Mouse (Mus musculus) c-Kit-positive CD71-positive TER-119-negative erythroid progenitor cells, embryonic 14.5 days (primary cell): ENCODE measurements around the gene Spa17.

Experiments
- DNase-seq: peaks from one replicate; pipeline ENCODE4 v3.0.0-alpha.2; 2013; ENCODE audit warnings: low read depth

Gene Spa17

DNA sequence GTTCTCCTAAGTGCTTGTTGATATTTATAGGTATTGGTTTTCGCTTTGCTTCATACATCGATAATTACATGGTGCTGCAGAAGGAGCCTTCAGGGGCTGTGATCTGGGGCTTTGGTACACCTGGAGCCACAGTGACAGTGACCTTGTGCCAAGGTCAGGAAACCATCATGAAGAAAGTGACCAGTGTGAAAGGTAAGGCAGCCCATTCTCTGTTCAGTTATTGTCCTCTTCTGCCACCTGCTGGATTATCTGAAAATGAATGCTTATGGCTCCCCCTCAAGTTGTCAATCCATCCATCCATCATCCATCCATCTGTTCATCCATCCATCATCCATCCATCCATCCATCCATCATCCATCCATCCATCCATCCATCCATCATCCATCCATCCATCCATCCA, 3.2 kb upstream of the Spa17 start:
- no peak for DNase-seq

GRCm38 (mm10) chr9:37615220-37615619, 1.7 kb upstream of the Spa17 start:
- no peak for DNase-seq

DNA sequence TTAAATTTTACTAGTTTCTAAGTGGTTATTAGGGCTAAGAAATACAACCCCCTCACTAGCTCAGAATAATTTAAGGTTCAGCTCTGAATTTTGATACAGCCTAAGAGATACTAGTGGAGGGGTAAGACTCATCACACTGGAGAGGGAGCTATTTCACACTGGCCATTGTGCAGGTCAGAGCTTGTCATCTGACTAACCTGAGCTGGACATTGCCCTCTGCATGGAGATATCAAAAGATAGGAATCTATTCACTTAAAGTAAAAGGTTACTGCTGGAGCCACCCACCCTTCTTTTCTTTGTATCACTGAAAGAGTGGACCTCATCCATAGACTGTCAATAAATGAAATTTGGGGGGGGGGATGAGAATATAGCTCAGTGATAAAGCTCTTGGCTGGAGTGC, 794 bp upstream of the Spa17 start:
- DNase-seq, result no peak

DNA sequence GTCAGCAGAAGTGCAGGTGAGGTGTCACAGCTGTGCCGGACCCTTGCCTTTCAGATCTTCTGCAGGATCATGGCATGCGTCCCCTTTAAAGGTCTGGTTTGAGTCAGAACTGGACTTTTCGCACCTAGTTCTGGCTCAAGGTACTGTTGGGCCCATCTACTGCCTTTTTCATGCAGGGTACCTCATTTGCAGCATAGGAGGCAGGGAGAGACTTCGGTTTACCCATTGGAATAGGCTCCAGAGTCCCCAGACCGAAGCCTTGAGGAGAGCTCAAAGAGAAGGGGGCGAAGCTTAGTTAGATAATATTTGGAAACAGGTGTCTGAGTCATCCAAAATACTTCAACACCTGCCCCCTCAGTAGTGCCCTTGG, 374 bp upstream of the Spa17 start:
- no peak for DNase-seq

DNA sequence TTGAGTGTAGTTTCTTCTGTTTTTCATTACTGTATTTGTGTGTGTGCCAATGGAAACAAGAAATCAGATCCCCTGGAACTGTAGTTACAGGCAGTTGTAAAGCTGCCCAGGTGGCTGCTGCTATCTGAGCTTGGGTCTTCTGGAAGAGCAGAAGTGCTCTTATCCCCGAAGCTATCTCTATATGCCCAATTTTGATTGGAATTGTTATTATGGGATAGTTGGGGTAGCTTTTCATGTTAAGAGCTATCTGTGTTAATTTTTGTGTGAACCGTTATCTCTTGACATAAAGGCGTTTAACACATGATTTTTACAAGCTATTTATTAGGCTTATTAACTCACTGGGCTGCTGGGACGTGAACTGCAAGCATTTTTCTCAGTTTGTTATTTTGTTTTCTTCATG, 4.0 kb downstream of the Spa17 start:
- DNase-seq, result no peak

GRCm38 (mm10) chr9:37605089-37605488, 8.4 kb downstream of the Spa17 start:
- DNase-seq, result no peak

DNA sequence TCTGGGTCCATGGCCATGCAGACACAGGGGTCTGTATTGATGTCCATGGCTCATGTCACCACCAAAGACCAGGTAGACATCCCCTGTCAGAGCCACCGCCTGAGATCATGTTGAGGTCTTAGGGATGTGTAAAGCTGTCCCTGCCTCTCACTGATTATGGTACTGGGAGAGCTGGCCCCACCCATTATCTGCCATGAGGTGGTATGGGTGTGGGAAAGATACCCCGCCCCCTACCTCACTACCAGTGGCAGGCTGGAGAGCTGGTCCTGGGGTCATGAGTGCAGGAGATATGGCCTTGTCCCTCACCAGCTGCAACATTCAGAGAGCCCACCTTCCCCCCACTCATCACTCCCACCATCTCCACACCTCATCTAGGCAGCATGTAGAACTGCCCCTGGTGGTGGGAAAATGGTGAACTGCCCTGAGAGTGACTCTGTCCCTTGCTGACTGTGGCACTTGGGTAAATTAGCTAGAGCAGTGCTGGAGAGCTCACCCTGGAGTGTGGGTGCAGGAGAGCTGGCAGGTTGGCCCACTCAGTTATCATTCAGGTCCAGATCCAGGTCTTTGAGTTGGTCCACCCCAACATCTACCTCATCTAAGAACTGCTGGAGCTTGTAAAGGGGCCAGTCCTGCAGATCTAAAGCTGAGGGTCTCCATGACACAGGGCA, 12.8 kb downstream of the Spa17 start:
- no peak for DNase-seq

GRCm38 (mm10) chr9:37598637-37599036, 14.9 kb downstream of the Spa17 start:
- DNase-seq, result no peak

DNA sequence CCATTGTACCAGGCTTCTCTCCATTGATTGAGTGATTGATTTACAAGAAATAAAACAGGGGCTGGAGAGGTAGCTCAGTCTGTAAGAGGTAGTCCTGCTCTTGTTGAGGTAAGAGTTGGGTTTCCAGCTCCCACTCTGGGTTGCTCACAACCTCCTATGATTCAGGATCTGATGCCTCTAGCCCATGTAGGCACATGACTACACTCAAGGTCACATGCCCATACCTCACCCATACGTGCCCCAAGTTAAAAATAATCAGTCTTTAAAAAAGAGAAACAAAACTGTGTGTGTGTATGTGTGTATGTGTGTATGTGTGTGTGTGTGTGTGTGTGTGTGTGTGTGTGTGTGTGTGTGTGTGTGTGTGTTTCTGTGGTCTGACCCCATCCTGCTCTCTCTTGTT, 18.0 kb downstream of the Spa17 start:
- DNase-seq, result no peak

DNA sequence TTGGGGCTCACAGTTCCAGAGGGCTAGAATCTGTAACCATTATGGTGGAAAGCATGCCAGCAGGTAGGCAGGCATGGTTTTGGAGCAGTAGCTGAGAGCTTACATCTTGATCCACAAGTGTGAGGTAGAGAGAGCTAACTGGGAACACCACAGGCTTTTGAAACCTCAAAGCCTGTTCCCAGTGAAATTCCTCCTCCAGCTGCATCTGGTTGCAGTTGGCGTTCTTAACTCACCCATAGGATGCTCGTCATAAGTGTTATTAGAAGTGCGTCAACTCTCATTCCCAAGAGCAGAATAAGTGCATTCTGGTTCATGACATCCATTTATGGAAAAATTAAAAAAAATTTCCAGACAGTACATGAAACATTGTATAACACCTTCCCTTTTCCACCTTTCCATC, 19.8 kb downstream of the Spa17 start:
- DNase-seq, result no peak

DNA sequence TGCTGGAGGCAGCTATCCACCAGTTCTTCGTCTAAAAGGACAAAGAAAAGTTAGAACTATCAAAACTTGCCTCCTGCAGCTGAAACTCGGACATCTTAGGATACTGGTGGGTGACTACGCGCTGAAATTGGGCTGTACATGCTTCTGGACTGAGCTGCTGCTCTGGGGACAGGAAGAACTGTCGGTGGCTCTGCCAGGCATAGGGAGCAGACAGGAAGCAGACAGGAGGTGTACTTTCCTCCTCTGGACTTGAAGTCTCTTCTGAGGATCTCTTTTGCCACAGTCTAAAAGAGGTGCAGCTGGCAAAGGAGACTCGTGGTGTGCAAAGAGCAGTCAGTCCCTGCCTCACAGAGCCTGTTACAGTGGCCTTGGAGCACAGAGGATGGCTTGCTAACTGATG, 20.9 kb downstream of the Spa17 start:
- DNase-seq, result no peak

- DNase-seq, result no peak
These were observed 21.5 kb downstream of the Spa17 start for GRCm38 (mm10) chr9:37592025-37592424.

GRCm38 (mm10) chr9:37590381-37590780, 23.1 kb downstream of the Spa17 start:
- DNase-seq, result no peak

DNA sequence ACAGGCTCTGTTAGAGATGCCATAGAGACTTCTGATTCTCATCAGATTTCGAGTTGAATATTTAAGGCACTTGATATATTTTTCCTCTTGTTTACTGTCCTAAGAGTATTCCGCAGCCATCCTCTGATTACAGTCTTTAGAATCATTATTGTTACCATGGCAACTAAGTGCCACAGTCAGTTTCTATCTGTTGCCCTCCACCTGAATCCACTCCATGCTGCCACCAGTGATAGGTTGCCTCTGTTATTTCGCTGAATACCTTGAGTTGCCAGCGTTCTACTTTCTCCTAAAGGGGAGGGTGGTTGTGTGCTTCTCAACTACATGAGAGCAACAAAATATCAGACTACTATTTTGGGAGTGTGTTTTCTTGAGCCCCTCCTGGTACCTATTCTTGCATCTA, 26.8 kb downstream of the Spa17 start:
- DNase-seq, result no peak

DNA sequence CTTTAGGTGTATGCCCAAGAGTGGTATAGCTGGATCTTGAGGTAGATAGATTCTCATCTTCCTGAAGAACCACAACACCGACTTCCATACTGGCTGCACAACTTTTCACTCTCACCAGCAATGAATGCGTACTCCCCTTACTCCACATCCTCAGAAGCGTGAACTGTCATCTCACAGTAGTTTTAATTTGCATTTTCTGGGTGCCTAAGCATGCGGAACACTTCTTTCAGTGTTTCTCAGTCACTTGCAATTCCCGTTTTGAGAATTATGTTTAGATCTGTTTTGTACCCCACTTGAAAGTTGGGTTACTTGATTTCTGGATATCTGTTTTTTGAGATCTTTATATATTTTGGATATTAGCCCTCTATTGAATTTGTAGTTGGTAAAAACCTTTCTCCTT, 29.9 kb downstream of the Spa17 start:
- DNase-seq, result no peak

DNA sequence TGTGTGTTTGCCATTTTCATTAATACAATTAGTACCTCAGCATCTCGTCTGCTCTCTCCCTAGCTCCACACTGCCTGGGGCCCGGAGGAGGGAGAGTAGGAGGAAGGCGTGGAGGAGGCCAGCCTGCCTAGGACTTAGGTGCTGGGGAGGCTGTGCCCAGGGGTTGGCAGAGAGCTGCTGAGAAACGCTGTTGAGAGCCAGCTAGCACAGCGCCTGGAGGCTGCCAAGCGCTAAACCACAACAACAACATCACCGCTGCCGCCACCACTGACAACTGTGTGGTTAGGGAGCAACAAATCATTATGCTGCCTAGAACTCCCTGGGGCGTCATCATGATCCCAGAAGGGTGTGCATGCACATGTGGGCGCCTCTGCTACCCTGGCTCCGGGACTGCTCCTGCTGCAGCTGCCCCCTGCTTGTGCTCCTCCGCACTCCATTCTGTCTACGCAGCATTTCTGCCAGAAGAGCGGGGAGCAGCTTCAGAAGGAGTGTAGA, 37.0 kb downstream of the Spa17 start:
- no peak for DNase-seq

DNA sequence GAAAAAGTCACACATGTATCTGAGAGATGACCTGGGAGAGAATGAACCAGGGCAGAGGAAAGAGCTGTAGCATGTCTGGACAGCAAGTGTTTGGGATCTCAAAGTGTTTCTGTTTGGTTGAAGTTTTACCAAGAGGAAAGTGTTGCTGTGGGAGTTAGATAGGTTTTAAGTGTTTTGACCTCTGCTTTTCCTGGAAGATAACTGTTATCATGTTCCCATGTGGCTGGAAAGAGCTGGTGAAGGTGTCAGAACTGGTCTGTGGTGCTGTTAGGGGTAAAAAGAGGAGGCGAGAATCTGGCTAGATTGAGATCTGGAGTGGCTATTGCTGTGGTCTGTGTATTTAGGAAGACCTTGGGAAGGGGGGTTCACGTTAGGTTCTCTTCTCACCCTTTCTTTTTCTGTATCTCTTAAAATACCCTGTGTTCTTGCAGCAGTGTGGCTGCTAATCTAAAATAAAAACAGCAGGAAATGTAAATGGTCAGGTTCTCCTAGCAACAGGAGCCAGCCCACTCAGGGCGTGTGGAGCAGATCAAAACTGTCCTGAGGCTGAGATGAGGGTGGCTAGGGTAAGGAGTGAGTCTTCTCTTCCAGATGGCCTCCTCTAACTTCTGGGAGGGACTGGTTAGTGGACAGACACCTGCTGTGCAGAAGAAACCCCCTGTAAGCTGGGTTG, 41.2 kb downstream of the Spa17 start:
- DNase-seq, result no peak

DNA sequence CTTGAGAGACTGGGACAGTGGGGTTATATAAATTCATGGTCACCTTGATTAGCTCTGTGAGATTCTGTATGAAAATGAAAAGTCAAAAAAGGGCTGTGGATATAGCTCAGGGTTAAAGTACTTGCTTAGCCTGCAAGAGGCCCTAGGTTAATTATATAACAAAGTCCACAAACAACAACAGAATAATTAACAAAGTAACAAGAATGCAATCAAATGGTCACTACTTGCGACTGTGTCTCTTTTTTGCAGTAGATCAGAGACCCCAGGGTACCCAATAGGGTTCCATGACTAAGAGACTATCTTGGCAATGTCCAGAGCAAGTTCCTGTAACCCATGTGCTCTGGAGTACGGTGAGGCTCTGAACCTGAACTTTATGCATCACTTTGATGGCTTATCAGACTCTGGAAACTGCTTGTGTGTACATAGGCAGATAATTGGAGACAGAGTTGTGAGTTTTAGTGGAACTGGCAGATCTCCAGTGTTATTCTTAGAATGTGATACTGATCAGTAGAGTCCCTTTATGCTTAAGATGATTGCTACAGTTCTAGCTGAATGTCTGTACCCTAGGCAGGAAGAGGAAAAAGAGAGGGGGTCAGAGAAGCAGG, 44.2 kb downstream of the Spa17 start:
- no peak for DNase-seq

GRCm38 (mm10) chr9:37568605-37569214, 44.8 kb downstream of the Spa17 start:
- DNase-seq, result no peak

- DNase-seq, result no peak
These were observed 45.5 kb downstream of the Spa17 start for GRCm38 (mm10) chr9:37567892-37568604.

DNA sequence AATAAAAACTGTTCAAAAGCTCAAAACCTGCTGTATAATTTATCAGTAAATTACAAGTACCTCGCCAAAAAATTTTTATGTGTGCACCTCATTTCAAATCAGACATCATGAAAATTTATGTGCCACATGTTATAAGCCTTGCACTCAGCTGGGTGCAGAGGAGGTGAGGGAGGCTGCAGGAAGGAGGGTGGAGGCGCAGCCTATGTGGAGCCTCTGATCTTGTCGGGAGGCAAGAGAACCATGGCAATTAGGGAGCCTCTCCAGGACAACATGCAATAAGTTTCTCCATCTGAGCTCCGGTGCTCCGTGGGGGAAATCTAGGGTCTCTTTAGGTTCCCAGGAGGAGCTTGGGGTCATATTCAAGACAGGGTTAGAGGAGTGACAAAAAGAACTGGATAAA, 46.1 kb downstream of the Spa17 start:
- no peak for DNase-seq

- DNase-seq, result no peak
These were observed 46.5 kb downstream of the Spa17 start for GRCm38 (mm10) chr9:37567019-37567418.
